Mouse (Mus musculus): Measurements from ENCODE around the gene Fgfr2. TPM values are rescaled to one million over a fixed set of nuclear protein-coding genes. Genes with fewer than 3 reads are reported as not detected.

Gene Fgfr2
- polyA plus RNA-seq, 1 experiment, result 0.17 TPM

- H3K36me3 ChIP-seq (ENCODE audit: control insufficient read depth, insufficient read depth), result no peaks in the 10 kb centered on the region
- no peak overlapping the region for H3K4me3 ChIP-seq
- no peaks in the 10 kb centered on the region for H3K27me3 ChIP-seq (ENCODE audit: control insufficient read depth, insufficient read depth, insufficient read length)
- no peaks in the 10 kb centered on the region for H3K79me2 ChIP-seq (ENCODE audit: control insufficient read depth, insufficient read depth)
- H3ac ChIP-seq (ENCODE audit: control insufficient read depth, insufficient read length), result no peak overlapping the region
- no peak for TF ChIP-seq E2F4 (IDR thresholded peaks at IDR 0.05; ENCODE audit: insufficient read depth)
- TF ChIP-seq MAX (IDR thresholded peaks at IDR 0.05; ENCODE audit: low read depth), result no peak
- TF ChIP-seq USF1 (IDR thresholded peaks at IDR 0.05; ENCODE audit: low read depth), result no peak
- no peak overlapping the region for H3K4me2 ChIP-seq (ENCODE audit: low read depth)
Observed at GRCm38 (mm10) chr7:130307036-130307435, 2816.1 kb downstream of the Fgfr2 start.

GRCm38 (mm10) chr7:130304642-130305041, 2818.5 kb downstream of the Fgfr2 start:
- no peaks in the 10 kb centered on the region for H3K27me3 ChIP-seq (ENCODE audit: control insufficient read depth, insufficient read depth, insufficient read length)
- no peak overlapping the region for H3K4me2 ChIP-seq (ENCODE audit: low read depth)
- no peaks in the 10 kb centered on the region for H3K36me3 ChIP-seq (ENCODE audit: control insufficient read depth, insufficient read depth)
- H3K79me2 ChIP-seq (ENCODE audit: control insufficient read depth, insufficient read depth), result no peaks in the 10 kb centered on the region
- H3K4me3 ChIP-seq, result no peak overlapping the region
- H3ac ChIP-seq (ENCODE audit: control insufficient read depth, insufficient read length), result no peak overlapping the region
- no peak for TF ChIP-seq TCF12 (IDR thresholded peaks at IDR 0.05; ENCODE audit: insufficient read depth, poor library complexity, severe bottlenecking)
- no peak for TF ChIP-seq MAX (IDR thresholded peaks at IDR 0.05; ENCODE audit: low read depth)
- no peak for TF ChIP-seq POLR2AphosphoS2 (IDR thresholded peaks at IDR 0.05; ENCODE audit: insufficient read length, low read depth)
- TF ChIP-seq SRF (IDR thresholded peaks at IDR 0.05; ENCODE audit: control insufficient read depth, insufficient read length, low read depth), result no peak
- TF ChIP-seq TCF3 (IDR thresholded peaks at IDR 0.05; ENCODE audit: insufficient read length, low read depth), result no peak

- Histone ChIP-seq H3ac (ENCODE audit: control insufficient read depth, insufficient read length) (no peak overlapping the region), H3K27me3 (ENCODE audit: control insufficient read depth, insufficient read depth, insufficient read length) (no peaks in the 10 kb centered on the region), H3K4me2 (ENCODE audit: low read depth) (no peak overlapping the region), H3K36me3 (ENCODE audit: control insufficient read depth, insufficient read depth) (no peaks in the 10 kb centered on the region), H3K79me2 (ENCODE audit: control insufficient read depth, insufficient read depth) (no peaks in the 10 kb centered on the region), H3K4me3 (no peak overlapping the region)
- TF ChIP-seq MYOD1 (IDR thresholded peaks at IDR 0.05; ENCODE audit: control insufficient read depth in 1 of 3, insufficient read length in 2 of 3, low read depth in 2 of 3) (no peak), TCF12 (IDR thresholded peaks at IDR 0.05; ENCODE audit: insufficient read depth, poor library complexity, severe bottlenecking) (no peak), MAX (IDR thresholded peaks at IDR 0.05; ENCODE audit: low read depth) (no peak), SRF (IDR thresholded peaks at IDR 0.05; ENCODE audit: control insufficient read depth, insufficient read length, low read depth) (no peak), E2F4 (IDR thresholded peaks at IDR 0.05; ENCODE audit: insufficient read depth) (no peak), POLR2AphosphoS2 (IDR thresholded peaks at IDR 0.05; ENCODE audit: insufficient read length, low read depth) (no peak)
Observed at GRCm38 (mm10) chr7:130303464-130303863, 2819.7 kb downstream of the Fgfr2 start.

GRCm38 (mm10) chr7:130300606-130301005, 2822.5 kb downstream of the Fgfr2 start:
- Histone ChIP-seq H3K4me2 (ENCODE audit: low read depth) (no peak overlapping the region), H3K27me3 (ENCODE audit: control insufficient read depth, insufficient read depth, insufficient read length) (no peaks in the 10 kb centered on the region), H3ac (ENCODE audit: control insufficient read depth, insufficient read length) (no peak overlapping the region), H3K36me3 (ENCODE audit: control insufficient read depth, insufficient read depth) (no peaks in the 10 kb centered on the region), H3K79me2 (ENCODE audit: control insufficient read depth, insufficient read depth) (no peaks in the 10 kb centered on the region), H3K4me3 (no peak overlapping the region)
- TF ChIP-seq CEBPB (IDR thresholded peaks at IDR 0.05; ENCODE audit: insufficient read depth, poor library complexity, severe bottlenecking) (no peak), POLR2A (IDR thresholded peaks at IDR 0.05; ENCODE audit: insufficient read length, low read depth) (no peak), REST (IDR thresholded peaks at IDR 0.05; ENCODE audit: insufficient read depth, insufficient read length) (no peak), TCF12 (IDR thresholded peaks at IDR 0.05; ENCODE audit: insufficient read depth, poor library complexity, severe bottlenecking) (no peak), MAX (IDR thresholded peaks at IDR 0.05; ENCODE audit: low read depth) (no peak), USF1 (IDR thresholded peaks at IDR 0.05; ENCODE audit: low read depth) (no peak), TCF3 (IDR thresholded peaks at IDR 0.05; ENCODE audit: insufficient read length, low read depth) (no peak), MYOD1 (IDR thresholded peaks at IDR 0.05; ENCODE audit: control insufficient read depth in 1 of 3, insufficient read length in 2 of 3, low read depth in 2 of 3) (no peak), E2F4 (IDR thresholded peaks at IDR 0.05; ENCODE audit: insufficient read depth) (no peak), SRF (IDR thresholded peaks at IDR 0.05; ENCODE audit: control insufficient read depth, insufficient read length, low read depth) (no peak), MYOG (IDR thresholded peaks at IDR 0.05; ENCODE audit: control insufficient read depth in 1 of 3, insufficient read depth in 1 of 3, insufficient read length in 2 of 3, low read depth in 2 of 3) (no peak), POLR2AphosphoS2 (IDR thresholded peaks at IDR 0.05; ENCODE audit: insufficient read length, low read depth) (no peak)

GRCm38 (mm10) chr7:130298926-130299594, 2824.1 kb downstream of the Fgfr2 start:
- Histone ChIP-seq H3K4me2 (ENCODE audit: low read depth) (no peak overlapping the region), H3K36me3 (ENCODE audit: control insufficient read depth, insufficient read depth) (no peaks in the 10 kb centered on the region), H3ac (ENCODE audit: control insufficient read depth, insufficient read length) (no peak overlapping the region), H3K4me3 (no peak overlapping the region), H3K79me2 (ENCODE audit: control insufficient read depth, insufficient read depth) (no peaks in the 10 kb centered on the region), H3K27me3 (ENCODE audit: control insufficient read depth, insufficient read depth, insufficient read length) (no peaks in the 10 kb centered on the region)
- TF ChIP-seq POLR2AphosphoS2 (IDR thresholded peaks at IDR 0.05; ENCODE audit: insufficient read length, low read depth), result no peak
- TF ChIP-seq CEBPB (IDR thresholded peaks at IDR 0.05; ENCODE audit: insufficient read depth, poor library complexity, severe bottlenecking), result no peak
- no peak for TF ChIP-seq SRF (IDR thresholded peaks at IDR 0.05; ENCODE audit: control insufficient read depth, insufficient read length, low read depth)
- no peak for TF ChIP-seq USF1 (IDR thresholded peaks at IDR 0.05; ENCODE audit: low read depth)
- no peak for TF ChIP-seq POLR2A (IDR thresholded peaks at IDR 0.05; ENCODE audit: insufficient read length, low read depth)
- no peak for TF ChIP-seq MYOD1 (IDR thresholded peaks at IDR 0.05; ENCODE audit: control insufficient read depth in 1 of 3, insufficient read length in 2 of 3, low read depth in 2 of 3)
- no peak for TF ChIP-seq MAX (IDR thresholded peaks at IDR 0.05; ENCODE audit: low read depth)
- TF ChIP-seq E2F4 (IDR thresholded peaks at IDR 0.05; ENCODE audit: insufficient read depth), result no peak
- no peak for TF ChIP-seq TCF3 (IDR thresholded peaks at IDR 0.05; ENCODE audit: insufficient read length, low read depth)
- no peak for TF ChIP-seq REST (IDR thresholded peaks at IDR 0.05; ENCODE audit: insufficient read depth, insufficient read length)
- TF ChIP-seq TCF12 (IDR thresholded peaks at IDR 0.05; ENCODE audit: insufficient read depth, poor library complexity, severe bottlenecking), result no peak
